Mouse (Mus musculus) olfactory bulb, adult 2 months (tissue): ENCODE measurements around the gene Gm44790. TPM values are rescaled to one million over a fixed set of nuclear protein-coding genes. Genes with fewer than 3 reads are reported as not detected.
A peak's percentile ranks its signal among the peaks of the same experiment; 100 is the strongest.

Experiments used
- H3K27ac ChIP-seq: fragments of 200-500 bp; 2 replicates; pipeline ENCODE4 v1.5.1; 2012; ENCODE audit warnings: low read depth, low read length; ENCODE audit not compliant: insufficient read depth
- H3K4me1 ChIP-seq: fragments of 200-500 bp; 2 replicates; pipeline ENCODE4 v1.6.1; 2012; ENCODE audit warnings: low read length; ENCODE audit not compliant: control insufficient read depth, insufficient read depth
- H3K4me3 ChIP-seq: fragments of 200-500 bp; 2 replicates; pipeline ENCODE4 v1.5.1; 2012; ENCODE audit warnings: mild to moderate bottlenecking, low read depth, low read length, moderate library complexity; ENCODE audit not compliant: insufficient read depth
- CTCF ChIP-seq: fragments of 200-500 bp; IDR thresholded peaks from 2 replicates; pipeline ENCODE4 v1.5.1; 2012; ENCODE audit warnings: low read depth, mild to moderate bottlenecking, low read length, moderate library complexity; ENCODE audit not compliant: insufficient read depth
- POLR2A ChIP-seq: fragments of 200-500 bp; IDR thresholded peaks from 2 replicates; pipeline ENCODE4 v1.6.1; 2012; ENCODE audit warnings: mild to moderate bottlenecking, low read depth, low read length, moderate library complexity; ENCODE audit not compliant: insufficient read depth
- WGBS: fragments of 180-500 bp; shearing (Covaris S2); methylation state at CpG from one replicate; pipeline ENCODE4 v1.1.7; 2018; 5-methylcytosine and 5-hydroxymethylcytosine counted together
- polyA plus RNA-seq: library from polyadenylated mRNA; stranded (reverse); fragments of >200 nt; gene quantifications from 2 replicates; pipeline ENCODE4 v1.2.4, GENCODE M21; 2012; ENCODE audit warnings: low replicate concordance; ENCODE audit not compliant: missing spikeins, insufficient read depth, insufficient read length

Gene Gm44790
- polyA plus RNA-seq, 1 experiment = not detected

GRCm38 (mm10) chr6:86463079-86463478, 36.6 kb downstream of the Gm44790 start:
- Histone ChIP-seq H3K27ac (no peak overlapping the region), H3K4me1 (no peaks in the 10 kb centered on the region), H3K4me3 (no peak overlapping the region)
- 91% methylated on average over 3 of the region's 3 CpGs for WGBS
- no peak for TF ChIP-seq POLR2A
- no peak for TF ChIP-seq CTCF

DNA sequence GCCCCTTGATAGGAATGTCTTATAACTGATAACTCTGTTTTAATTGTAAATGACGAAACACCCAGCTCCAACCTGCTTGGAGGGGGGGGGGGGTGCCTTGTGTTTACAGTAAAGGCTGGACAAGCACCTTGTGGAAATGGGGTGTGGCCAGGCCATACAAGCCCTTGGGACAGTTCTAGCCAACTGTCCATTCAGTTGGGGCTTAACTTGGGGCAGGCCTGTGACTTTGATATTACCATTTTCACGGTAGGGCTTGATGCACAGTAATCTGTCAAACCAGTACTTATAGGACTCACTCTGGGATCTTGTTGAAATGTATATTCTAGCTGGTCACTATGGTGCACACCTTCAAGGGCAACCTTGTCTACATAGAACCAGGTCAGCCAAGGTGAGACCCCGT, 44.9 kb downstream of the Gm44790 start:
- no peak overlapping the region for H3K4me3 ChIP-seq
- no peak overlapping the region for H3K27ac ChIP-seq
- H3K4me1 ChIP-seq = peaks cover 8% of the 10 kb centered on the region
- TF ChIP-seq POLR2A (no peak), CTCF (no peak)
- 90% methylated on average over 3 of the region's 3 CpGs for WGBS

GRCm38 (mm10) chr6:86471760-86472099, 45.3 kb downstream of the Gm44790 start:
- H3K27ac ChIP-seq = peak overlapping the region; percentile 83
- peak overlapping the region; percentile 50 for H3K4me3 ChIP-seq
- H3K4me1 ChIP-seq = peaks cover 8% of the 10 kb centered on the region
- 15% methylated on average over 9 of the region's 9 CpGs for WGBS
- no peak for TF ChIP-seq CTCF

GRCm38 (mm10) chr6:86472100-86472955, 45.9 kb downstream of the Gm44790 start:
- peak overlapping the region; percentile 99 for H3K27ac ChIP-seq
- peaks cover 8% of the 10 kb centered on the region for H3K4me1 ChIP-seq
- peak overlapping the region; percentile 60 for H3K4me3 ChIP-seq
- 1% methylated on average over 55 of the region's 56 CpGs for WGBS
- TF ChIP-seq CTCF (peak; percentile 87), POLR2A (peak; percentile 69)

- TF ChIP-seq POLR2A (no peak), CTCF (no peak)
- Histone ChIP-seq H3K4me1 (peaks cover 8% of the 10 kb centered on the region), H3K27ac (peak overlapping the region; percentile 99), H3K4me3 (peak overlapping the region; percentile 60)
- WGBS = 57% methylated on average over 7 of the region's 7 CpGs
Observed at GRCm38 (mm10) chr6:86473077-86473476, 46.6 kb downstream of the Gm44790 start.

- WGBS = 97% methylated on average over 5 of the region's 5 CpGs
- peaks cover 8% of the 10 kb centered on the region for H3K4me1 ChIP-seq
- H3K4me3 ChIP-seq = no peak overlapping the region
- TF ChIP-seq POLR2A = no peak
- TF ChIP-seq CTCF = no peak
- no peak overlapping the region for H3K27ac ChIP-seq
Observed at GRCm38 (mm10) chr6:86474072-86474471, 47.6 kb downstream of the Gm44790 start.

DNA sequence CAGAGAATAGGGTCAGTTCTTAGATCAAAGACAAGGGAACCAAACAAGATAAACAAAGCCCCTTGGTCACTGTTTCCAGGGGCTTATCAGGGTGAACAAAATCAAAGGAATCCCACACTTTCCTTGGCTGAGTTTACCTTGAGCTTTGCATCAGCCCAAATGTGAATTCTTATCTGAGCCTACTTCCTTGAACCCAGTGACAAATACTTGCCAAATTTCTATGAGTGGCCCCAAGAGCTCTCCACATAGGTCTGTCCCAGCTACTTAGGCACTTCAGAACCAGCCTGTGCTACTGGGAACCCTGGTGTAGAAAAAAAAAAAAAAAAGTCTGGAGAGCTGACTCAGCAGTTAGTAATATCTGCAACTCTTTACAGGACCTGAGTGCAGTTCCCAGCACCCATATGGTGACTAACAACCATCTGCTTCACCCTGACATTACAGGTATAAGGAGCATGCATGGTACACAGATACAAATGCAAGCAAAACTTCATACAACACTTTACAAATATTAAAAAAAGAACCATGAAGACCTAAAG, 48.3 kb downstream of the Gm44790 start:
- TF ChIP-seq CTCF (no peak), POLR2A (no peak)

GRCm38 (mm10) chr6:86475462-86476167, 49.2 kb downstream of the Gm44790 start:
- TF ChIP-seq CTCF = no peak
- no peak for TF ChIP-seq POLR2A
- no peak overlapping the region for H3K27ac ChIP-seq
- 79% methylated on average over 9 of the region's 9 CpGs for WGBS
- H3K4me1 ChIP-seq = peaks cover 9% of the 10 kb centered on the region
- no peak overlapping the region for H3K4me3 ChIP-seq

More for the DNA sequence above, 48.3 kb downstream of the Gm44790 start:
- Histone ChIP-seq H3K27ac (no peak overlapping the region), H3K4me1 (peaks cover 8% of the 10 kb centered on the region), H3K4me3 (no peak overlapping the region)

DNA sequence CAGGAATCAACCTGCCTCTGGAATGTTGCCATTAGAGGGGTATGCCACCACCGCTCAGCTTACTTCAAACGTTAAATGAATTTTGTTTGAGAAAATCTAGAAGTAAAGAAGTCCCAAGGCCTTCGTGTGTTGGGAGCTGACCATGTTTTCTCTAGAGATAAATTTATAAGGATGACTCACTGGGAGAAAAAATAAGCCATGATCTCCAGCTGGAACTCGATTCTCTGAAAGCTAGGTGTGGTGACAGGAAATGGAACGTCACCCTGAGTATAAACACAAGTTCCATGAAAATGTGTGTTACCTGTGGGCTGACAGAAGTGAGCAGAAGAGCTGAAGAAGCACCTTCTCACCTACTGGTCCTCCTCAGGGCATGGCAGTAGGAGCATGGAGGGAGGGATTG, 50.5 kb downstream of the Gm44790 start:
- H3K4me3 ChIP-seq = no peak overlapping the region
- peaks cover 7% of the 10 kb centered on the region for H3K4me1 ChIP-seq
- no peak overlapping the region for H3K27ac ChIP-seq
- 54% methylated on average over 5 of the region's 5 CpGs for WGBS
- TF ChIP-seq POLR2A (no peak), CTCF (no peak)
